Mouse (Mus musculus): ENCODE measurements around the gene Cpa2.

DNA sequence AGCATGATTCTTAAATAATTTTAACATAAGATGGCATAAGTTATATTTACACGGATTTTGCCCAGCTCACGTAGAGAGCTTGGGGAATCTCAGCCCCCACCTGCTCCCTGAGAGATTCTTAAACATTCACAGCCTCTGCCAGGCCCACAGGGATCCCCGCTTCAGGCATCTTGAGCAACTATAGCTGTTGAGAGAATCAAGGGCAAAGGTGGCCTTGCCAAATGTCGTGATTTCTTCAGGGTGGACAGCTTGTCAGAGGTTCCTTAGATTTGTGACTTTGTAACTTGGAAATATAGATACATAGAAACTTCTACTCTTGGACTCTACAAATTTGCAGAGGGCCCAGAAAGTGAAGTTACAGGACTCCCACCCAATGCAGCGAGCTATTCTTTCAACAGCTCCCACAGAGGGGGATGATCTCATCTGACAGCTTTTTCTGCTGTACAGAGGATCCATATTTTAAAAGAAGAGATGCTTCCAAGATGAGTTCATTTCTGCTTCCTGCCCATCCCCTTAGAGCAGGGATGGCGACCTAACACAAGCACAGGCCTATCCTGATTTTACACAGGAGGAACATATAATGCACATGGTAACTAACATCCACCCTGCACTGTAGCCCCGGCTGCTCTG lies 12.1 kb downstream of the Cpa2 start:
- TF ChIP-seq POLR2AphosphoS5 (IDR thresholded peaks at IDR 0.05; ENCODE audit: borderline replicate concordance, low read depth, low read length) (no peak), ZKSCAN1 (IDR thresholded peaks at IDR 0.05; ENCODE audit: low read depth, low read length) (no peak), USF1 (IDR thresholded peaks at IDR 0.05; ENCODE audit: low read depth, low read length) (no peak), HCFC1 (IDR thresholded peaks at IDR 0.05; ENCODE audit: low read depth, low read length) (no peak), EP300 (IDR thresholded peaks at IDR 0.05; ENCODE audit: low read depth in 1 of 2, low read length in 2 of 2) (no peak), ZMIZ1 (IDR thresholded peaks at IDR 0.05; ENCODE audit: low read depth, low read length) (no peak), JUND (IDR thresholded peaks at IDR 0.05; ENCODE audit: low read depth, low read length) (no peak), POLR2A (IDR thresholded peaks at IDR 0.05; ENCODE audit: control insufficient read depth in 1 of 2, insufficient read depth in 1 of 2, low read depth in 1 of 2, low read length in 2 of 2, poor library complexity in 1 of 2) (no peak), RAD21 (IDR thresholded peaks at IDR 0.05; ENCODE audit: low read depth, low read length) (no peak), NRF1 (IDR thresholded peaks at IDR 0.05; ENCODE audit: insufficient read depth, low read depth, low read length, poor library complexity, severe bottlenecking) (no peak), GATA1 (IDR thresholded peaks at IDR 0.05; ENCODE audit: low read depth, low read length) (no peak), MEF2A (IDR thresholded peaks at IDR 0.05; ENCODE audit: extremely low read depth, insufficient replicate concordance, low read depth, low read length, poor library complexity, severe bottlenecking) (no peak), CTCF (IDR thresholded peaks at IDR 0.05 in 2 of 3, conservative IDR thresholded peaks at IDR 0.05 in 1 of 3; ENCODE audit: control insufficient read depth in 1 of 3, insufficient read depth in 1 of 3, low read depth in 2 of 3, low read length in 3 of 3, poor library complexity in 1 of 3, severe bottlenecking in 1 of 3) (no peak)
